Mouse (Mus musculus) cerebellum, adult 18-20 months (tissue): ENCODE measurements around the gene Bcl3.
"Not testable (repeated sequence)": the region's sequence is repeated elsewhere in the genome, so short reads cannot be mapped to it uniquely, and the experiment has no call there.

Experiments
- DNase-seq, 2 experiments: peaks; one replicate each; pipeline ENCODE4 v3.0.0; 2021

Bcl3 gene

GRCm38 (mm10) chr7:19800764-19801163 lies 21.8 kb downstream of the Bcl3 start:
- peak in 1 of 2 experiments; percentile 14 for DNase-seq

- DNase-seq = peak; percentile 46 to 57
Observed at GRCm38 (mm10) chr7:19796697-19797588, 25.6 kb downstream of the Bcl3 start, which contains the start of gene Cblc. Cblc (minus strand) TSS chr7:19796809.

GRCm38 (mm10) chr7:19796254-19796653 lies 26.3 kb downstream of the Bcl3 start:
- no peak for DNase-seq

GRCm38 (mm10) chr7:19795236-19795635 lies 27.3 kb downstream of the Bcl3 start:
- no peak for DNase-seq

GRCm38 (mm10) chr7:19792701-19793630 lies 29.6 kb downstream of the Bcl3 start:
- no peak for DNase-seq

- DNase-seq = not testable (repeated sequence)
Observed at GRCm38 (mm10) chr7:19791504-19791903, 31.1 kb downstream of the Bcl3 start.

GRCm38 (mm10) chr7:19789904-19790347 lies 32.6 kb downstream of the Bcl3 start:
- peak; percentile 82 to 88 for DNase-seq

GRCm38 (mm10) chr7:19785874-19786458 lies 36.6 kb downstream of the Bcl3 start:
- no peak for DNase-seq

- DNase-seq = no peak
Observed at GRCm38 (mm10) chr7:19784764-19785535, 37.6 kb downstream of the Bcl3 start.

- no peak for DNase-seq
Observed at GRCm38 (mm10) chr7:19783630-19784029, 38.9 kb downstream of the Bcl3 start.

GRCm38 (mm10) chr7:19782645-19783044 lies 39.9 kb downstream of the Bcl3 start:
- DNase-seq = no peak

GRCm38 (mm10) chr7:19781741-19782140 lies 40.8 kb downstream of the Bcl3 start:
- no peak for DNase-seq

GRCm38 (mm10) chr7:19779903-19780302 lies 42.7 kb downstream of the Bcl3 start:
- no peak for DNase-seq

- no peak for DNase-seq
Observed at GRCm38 (mm10) chr7:19778645-19779044, 43.9 kb downstream of the Bcl3 start.

GRCm38 (mm10) chr7:19777049-19777723 lies 45.4 kb downstream of the Bcl3 start:
- DNase-seq = no peak

- no peak for DNase-seq
Observed at GRCm38 (mm10) chr7:19771682-19772081, 50.9 kb downstream of the Bcl3 start.

GRCm38 (mm10) chr7:19770984-19771391 lies 51.6 kb downstream of the Bcl3 start, which contains the start of gene Bcam:
Bcam (minus strand) TSS chr7:19771016.
- no peak for DNase-seq

GRCm38 (mm10) chr7:19770375-19770754 lies 52.2 kb downstream of the Bcl3 start:
- DNase-seq = peak; percentile 14 to 27

GRCm38 (mm10) chr7:19769434-19770374 lies 52.9 kb downstream of the Bcl3 start:
- DNase-seq = no peak

GRCm38 (mm10) chr7:19769001-19769400 lies 53.6 kb downstream of the Bcl3 start:
- DNase-seq = no peak
